Mouse (Mus musculus) liver, adult 2 months (tissue): ENCODE results near the gene Mfn2.
"Not testable (repeated sequence)": the region's sequence is repeated elsewhere in the genome, so short reads cannot be mapped to it uniquely, and the experiment has no call there.

Experiments
- CTCF ChIP-seq: fragments of 200-500 bp; IDR thresholded peaks from 2 replicates; pipeline ENCODE4 v1.5.1; 2011; ENCODE audit warnings: low read depth, low read length, control low read depth
- POLR2A ChIP-seq: fragments of 200-500 bp; IDR thresholded peaks from 2 replicates; pipeline ENCODE4 v1.6.1; 2011; ENCODE audit warnings: low read length, control low read depth; ENCODE audit not compliant: insufficient read depth; ENCODE audit errors: extremely low read depth

DNA sequence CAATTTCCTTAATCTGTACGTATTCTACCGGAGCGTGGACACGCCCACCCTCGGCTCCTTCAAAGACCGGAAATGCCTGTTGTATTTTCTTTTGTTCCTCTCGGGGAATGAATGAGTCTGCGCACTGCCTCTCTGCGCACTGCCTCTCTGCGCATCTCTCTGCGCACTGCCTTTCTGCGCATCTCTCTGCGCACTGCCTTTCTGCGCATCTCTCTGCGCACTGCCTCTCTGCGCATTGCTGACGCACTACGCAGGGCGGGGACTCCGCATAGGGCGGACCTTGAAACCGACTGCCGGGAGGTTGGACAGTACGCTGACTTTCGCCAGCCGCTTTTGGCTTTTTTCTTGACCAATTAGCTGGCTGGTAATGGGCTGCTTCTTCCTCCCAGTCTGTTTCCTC is 65.2 kb downstream of the Mfn2 start:
- not testable (repeated sequence) for TF ChIP-seq CTCF, POLR2A
